Comparison of ENCODE assay signal across 9 mouse cellular contexts in genomic region chr1:37300650-37301049, GRCm38 (mm10). TPM values are rescaled to one million over a fixed set of nuclear protein-coding genes. Genes with fewer than 3 reads are reported as not detected.
DNase-seq lines count a peak whose midpoint lies in the region; ATAC-seq lines count a peak whose summit lies in the region.
"Had no signal": no experiment of that assay in that cellular context is flagged by ENCODE, and none has a peak within 500 bp of the region (broad histone marks: within the 10 kb centered on the region; RNA-seq: fewer than 3 reads in every experiment).

No protein-coding gene starts in this region.

- H3K27me3 ChIP-seq in forebrain, embryonic 11.5 days (ENCODE audit: control insufficient read depth, insufficient read depth, low read length): no peaks in the 10 kb centered on the region
- no peaks in the 10 kb centered on the region for H3K27me3 ChIP-seq in limb, embryonic 13.5 days
- no peaks in the 10 kb centered on the region for H3K27me3 ChIP-seq in midbrain, embryonic 14.5 days (ENCODE audit: control insufficient read depth, insufficient read depth, low read length)

- peak overlapping the region; percentile 77; the same call in 1 of the 2 replicates for H3K4me2 ChIP-seq in forebrain, embryonic 11.5 days (ENCODE audit: low read depth, low read length, severe bottlenecking)
- peak overlapping the region; percentile 76 for H3K4me2 ChIP-seq in limb, embryonic 13.5 days (replicated peaks)
- peak overlapping the region; percentile 70 for H3K4me2 ChIP-seq in midbrain, embryonic 14.5 days (ENCODE audit: low read length)

- ATAC-seq in forebrain, embryonic 11.5 days (replicated peaks; ENCODE audit: low FRiP score): no peak
- no peak for ATAC-seq in limb, embryonic 13.5 days (ENCODE audit: low FRiP score, low read depth)
- no peak for ATAC-seq in midbrain, embryonic 14.5 days (ENCODE audit: low FRiP score, low TSS enrichment)

- H3K27ac ChIP-seq in forebrain, embryonic 11.5 days (ENCODE audit: low read depth, low read length): no peak overlapping the region
- H3K27ac ChIP-seq in limb, embryonic 13.5 days: no peak overlapping the region
- H3K27ac ChIP-seq in midbrain, embryonic 14.5 days (replicated peaks; ENCODE audit: low read depth, low read length): peak overlapping the region; percentile 74; the same call in 1 of the 2 replicates

- no peak overlapping the region; the same call in 1 of the 2 replicates for H3K9ac ChIP-seq in forebrain, embryonic 11.5 days (ENCODE audit: low read length)
- H3K9ac ChIP-seq in limb, embryonic 13.5 days: peak overlapping the region; percentile 81
- H3K9ac ChIP-seq in midbrain, embryonic 14.5 days (replicated peaks; ENCODE audit: low read length): peak overlapping the region; percentile 89

- peak; percentile 44 to 48 for DNase-seq in cerebellum, postnatal 10 days
- DNase-seq in cerebellum, adult 11-12 months: no peak
- DNase-seq in CD4-positive helper T cell, adult 2 months (ENCODE audit: low read depth, low spot score): peak; percentile 54
- no peak for DNase-seq in forebrain, embryonic 11.5 days (ENCODE audit: low spot score)
- DNase-seq in midbrain, embryonic 14.5 days: no peak
- no peak for DNase-seq in adipocyte (ENCODE audit: low spot score)
- no peak for DNase-seq in testis, postnatal 10 days (ENCODE audit: low spot score)

- H3K4me1 ChIP-seq in forebrain, embryonic 11.5 days (replicated peaks; ENCODE audit: control insufficient read depth, insufficient read depth, low read length): 0 out of 2 replicates have a peak, but pooled peaks cover 1% of the 10 kb centered on the region
- peaks cover 13% of the 10 kb centered on the region for H3K4me1 ChIP-seq in limb, embryonic 13.5 days
- H3K4me1 ChIP-seq in midbrain, embryonic 14.5 days (ENCODE audit: control insufficient read depth, insufficient read depth, low read length): peaks cover 16% of the 10 kb centered on the region

- no peaks in the 10 kb centered on the region for H3K9me3 ChIP-seq in forebrain, embryonic 11.5 days (ENCODE audit: control insufficient read depth, low read length)
- H3K9me3 ChIP-seq in limb, embryonic 13.5 days: no peaks in the 10 kb centered on the region
- no peaks in the 10 kb centered on the region for H3K9me3 ChIP-seq in midbrain, embryonic 14.5 days (ENCODE audit: control insufficient read depth, low read length)

- H3K36me3 ChIP-seq in forebrain, embryonic 11.5 days (ENCODE audit: control insufficient read depth, insufficient read depth, low read length): no peaks in the 10 kb centered on the region
- H3K36me3 ChIP-seq in limb, embryonic 13.5 days: no peaks in the 10 kb centered on the region
- no peaks in the 10 kb centered on the region for H3K36me3 ChIP-seq in midbrain, embryonic 14.5 days (ENCODE audit: control insufficient read depth, insufficient read depth, low read length)
- H3K36me3 ChIP-seq: G1E had no signal

- WGBS in forebrain, embryonic 11.5 days: 78% methylated on average over 5 of the region's 5 CpGs
- 23% methylated on average over 5 of the region's 5 CpGs for WGBS in limb, embryonic 13.5 days
- 73% methylated on average over 5 of the region's 5 CpGs for WGBS in midbrain, embryonic 14.5 days

- H3K4me3 ChIP-seq in forebrain, embryonic 11.5 days (ENCODE audit: low read depth, low read length): peak overlapping the region; percentile 88
- peak overlapping the region; percentile 94 for H3K4me3 ChIP-seq in limb, embryonic 13.5 days
- H3K4me3 ChIP-seq in midbrain, embryonic 14.5 days (replicated peaks; ENCODE audit: low read depth, low read length): peak overlapping the region; percentile 93

RNA-seq across cellular contexts. Expression of gene Inpp4a, which starts 1.0 kb away (rescaled TPM):
- polyA plus RNA-seq in forebrain, embryonic 11.5 days (2014; fragmentation: Nextera tagmentation; extraction: Ambion mirVana): 16.9 and 17.0 TPM in 2 replicates
- 20.9 and 21.2 TPM in 2 replicates for polyA plus RNA-seq in limb, embryonic 13.5 days (2015; fragmentation: Nextera tagmentation; extraction: Ambion mirVana)
- polyA plus RNA-seq in midbrain, embryonic 14.5 days (2014; fragmentation: Nextera tagmentation; extraction: Ambion mirVana): 68.1 and 83.4 TPM in 2 replicates

Comparison
In these comparisons a context has a peak if more than half of its experiments do, and no peak if none do; other contexts are left out.
1. DNase-seq: peak in cerebellum, postnatal 10 days (2 of 2) and CD4-positive helper T cell, adult 2 months (single experiment); none in cerebellum, adult 11-12 months (single experiment), forebrain, embryonic 11.5 days (single experiment), midbrain, embryonic 14.5 days (single experiment), adipocyte (single experiment) and testis, postnatal 10 days (single experiment).
2. Peak in every context shown above with its lines, with median percentiles within 50 percentile points of each other: H3K4me2 ChIP-seq and H3K4me3 ChIP-seq.